Mouse (Mus musculus) liver, embryonic 16.5 days (tissue): ENCODE measurements around the gene Bin2. TPM values are rescaled to one million over a fixed set of nuclear protein-coding genes. Genes with fewer than 3 reads are reported as not detected.

Experiments used
- ATAC-seq: fragments of 200-750 bp; cut with Nextera tagmentation; 2 replicates; pipeline ENCODE4 v1.8.0; 2017; ENCODE audit warnings: low read depth, mild to moderate bottlenecking, moderate number of reproducible peaks, moderate library complexity
- H3K27ac ChIP-seq: fragments of 300-500 bp; sonication (generic); 2 replicates; pipeline ENCODE4 v1.5.1; 2014; ENCODE audit warnings: mild to moderate bottlenecking, low read length
- H3K27me3 ChIP-seq: fragments of 300-500 bp; sonication (generic); 2 replicates; pipeline ENCODE4 v1.6.1; 2014; ENCODE audit warnings: low read depth, low read length, mixed read lengths; ENCODE audit not compliant: control insufficient read depth, insufficient read depth
- H3K36me3 ChIP-seq: fragments of 300-500 bp; sonication (generic); 2 replicates; pipeline ENCODE4 v1.6.1; 2014; ENCODE audit warnings: mild to moderate bottlenecking; ENCODE audit not compliant: control insufficient read depth, insufficient read depth
- H3K4me1 ChIP-seq: fragments of 300-500 bp; sonication (generic); 2 replicates; pipeline ENCODE4 v1.6.1; 2014; ENCODE audit warnings: low read depth, low read length, mixed read lengths; ENCODE audit not compliant: control insufficient read depth
- H3K4me2 ChIP-seq: fragments of 300-500 bp; sonication (generic); 2 replicates; pipeline ENCODE4 v1.6.1; 2014; ENCODE audit warnings: low read depth, low read length, mixed read lengths
- H3K4me3 ChIP-seq: fragments of 300-500 bp; sonication (generic); 2 replicates; pipeline ENCODE4 v1.5.1; 2014; ENCODE audit warnings: low read depth, mild to moderate bottlenecking, low read length
- H3K9ac ChIP-seq: fragments of 300-500 bp; sonication (generic); 2 replicates; pipeline ENCODE4 v1.6.1; 2014; ENCODE audit warnings: low read depth, low read length
- H3K9me3 ChIP-seq: fragments of 300-500 bp; sonication (generic); replicated peaks from 2 replicates; pipeline ENCODE4 v1.6.1; 2016; ENCODE audit warnings: low read length; ENCODE audit not compliant: control insufficient read depth
- WGBS: fragments of 180-500 bp; shearing (Covaris S2); extraction: QIAGEN DNeasy Blood & Tissue Kit; methylation state at CpG from one replicate; pipeline ENCODE4 v1.1.7; 2014; ENCODE audit not compliant: insufficient replicate concordance; 5-methylcytosine and 5-hydroxymethylcytosine counted together
- polyA plus RNA-seq: library from polyadenylated mRNA; unstranded; fragments of >200 nt; fragmentation: Nextera tagmentation; extraction: Ambion mirVana; gene quantifications from 2 replicates; pipeline ENCODE4 v1.2.1, GENCODE M21; 2015

The Bin2 gene
- polyA plus RNA-seq: 18.0 and 20.6 TPM in 2 replicates

DNA sequence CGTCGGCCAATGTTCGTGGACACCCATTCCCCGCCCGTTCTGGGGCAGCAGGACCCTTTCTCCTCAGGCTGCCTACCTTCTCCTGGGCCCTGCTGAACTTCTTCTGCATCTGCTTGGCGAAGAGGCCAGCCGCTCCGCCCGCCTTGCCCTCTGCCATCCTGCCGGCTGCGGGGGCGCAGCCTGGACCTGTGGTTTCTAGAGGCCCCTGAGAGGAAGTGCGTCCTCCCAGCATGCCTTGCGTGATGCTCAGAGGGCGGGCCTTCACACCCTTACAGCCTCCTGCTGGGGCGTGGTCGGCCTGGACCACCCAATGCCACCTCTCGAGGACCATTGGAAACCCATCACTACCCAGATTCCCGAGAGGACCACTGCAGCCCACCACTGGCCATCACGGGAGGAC, at the start of gene Bin2:
Gene Bin2 (minus strand): TSS at position 217 of the 400 bp plus-strand sequence.
- Histone ChIP-seq H3K4me1 (peaks cover 26% of the 10 kb centered on the region), H3K4me2 (peak within 1 kb of the TSS; percentile 71), H3K9ac (peak within 1 kb of the TSS; percentile 64), H3K9me3 (no peaks in the 10 kb centered on the region), H3K36me3 (no peaks in the 10 kb centered on the region), H3K4me3 (peak within 1 kb of the TSS; percentile 67), H3K27me3 (no peaks in the 10 kb centered on the region), H3K27ac (peak within 1 kb of the TSS; percentile 53)
- peak; percentile 63 for ATAC-seq
- WGBS: 18% methylated on average over 20 of the region's 20 CpGs

DNA sequence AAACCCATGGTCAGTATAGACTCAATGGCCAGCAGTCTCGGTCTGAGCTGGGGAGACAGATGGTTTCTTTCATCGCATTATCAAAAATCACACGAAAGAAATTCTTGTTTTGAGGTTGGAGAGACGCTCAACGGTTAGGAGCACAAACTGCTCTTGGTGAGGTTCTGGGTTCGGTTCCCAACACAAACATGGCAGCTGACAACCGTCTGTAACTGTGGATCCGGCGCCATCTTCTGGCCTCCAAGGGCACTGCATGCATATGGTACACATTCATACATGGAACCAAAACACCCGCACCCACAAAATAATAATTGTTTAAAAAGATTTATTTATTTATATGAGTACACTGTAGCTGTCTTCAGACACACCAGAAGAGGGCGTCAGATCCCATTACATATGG, 49.2 kb upstream of the Bin2 start:
- no peak for ATAC-seq
- Histone ChIP-seq H3K27me3 (no peaks in the 10 kb centered on the region; the same call in none of the 2 replicates), H3K27ac (no peak overlapping the region), H3K9ac (no peak overlapping the region), H3K4me3 (no peak overlapping the region), H3K9me3 (no peaks in the 10 kb centered on the region), H3K36me3 (no peaks in the 10 kb centered on the region), H3K4me2 (no peak overlapping the region), H3K4me1 (no peaks in the 10 kb centered on the region)
- WGBS: 74% methylated on average over 11 of the region's 11 CpGs

DNA sequence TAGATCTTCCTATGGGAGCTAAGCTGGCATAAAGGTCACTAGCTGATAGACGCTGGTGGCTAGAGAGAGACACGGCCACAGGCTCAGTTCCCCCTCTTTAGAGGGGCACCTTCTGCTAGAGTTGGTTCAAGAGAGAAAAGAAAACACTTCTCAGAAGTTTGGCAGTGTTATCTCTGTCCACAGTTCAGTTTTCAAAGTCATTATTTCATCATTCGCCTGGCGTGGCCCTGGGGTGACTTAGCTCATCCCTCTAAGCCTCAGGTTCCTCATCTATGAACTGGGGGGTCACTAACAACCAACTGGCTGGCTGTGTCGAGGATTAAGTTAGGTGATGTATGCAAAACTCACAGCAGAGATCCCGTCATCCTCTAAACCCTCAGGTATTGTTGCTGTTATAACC, 48.6 kb upstream of the Bin2 start:
- H3K4me1 ChIP-seq: no peaks in the 10 kb centered on the region
- no peak overlapping the region for H3K4me3 ChIP-seq
- ATAC-seq: no peak
- no peak overlapping the region for H3K9ac ChIP-seq
- no peaks in the 10 kb centered on the region for H3K9me3 ChIP-seq
- 34% methylated on average over 6 of the region's 6 CpGs for WGBS
- no peaks in the 10 kb centered on the region for H3K36me3 ChIP-seq
- H3K27ac ChIP-seq: no peak overlapping the region
- H3K4me2 ChIP-seq: no peak overlapping the region
- H3K27me3 ChIP-seq: no peaks in the 10 kb centered on the region; the same call in 1 of the 2 replicates

DNA sequence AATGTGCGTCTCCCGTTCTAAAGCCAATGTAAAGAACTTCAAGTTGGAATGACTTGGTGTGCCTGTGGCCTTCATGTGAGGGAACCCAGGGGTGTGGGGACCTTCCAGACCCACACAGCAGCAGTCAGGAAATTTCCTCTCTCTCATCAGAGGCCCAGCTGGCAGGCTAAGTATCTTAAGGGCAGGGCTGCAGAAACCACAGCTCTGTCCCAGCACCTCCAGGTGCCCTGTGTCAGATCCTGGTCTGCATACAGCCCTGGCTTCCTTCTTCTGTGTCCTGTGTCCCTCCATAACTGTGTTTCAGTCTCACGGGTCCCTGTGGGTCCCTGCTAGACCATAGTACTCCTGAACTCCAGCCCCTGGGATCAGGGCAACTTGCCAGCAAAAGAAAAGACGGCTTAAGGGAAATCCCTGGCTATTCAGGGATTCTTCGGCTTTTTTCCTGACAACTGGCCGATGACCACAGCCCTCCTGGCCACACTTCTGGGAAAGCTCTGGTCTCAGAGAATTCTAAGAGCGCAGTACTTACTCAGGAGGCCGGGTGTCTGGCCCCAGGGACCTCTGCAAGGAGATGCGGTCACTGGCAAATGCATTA, 46.1 kb upstream of the Bin2 start:
- H3K4me2 ChIP-seq: no peak overlapping the region
- no peak overlapping the region for H3K4me3 ChIP-seq
- ATAC-seq: no peak
- H3K27ac ChIP-seq: no peak overlapping the region
- H3K9ac ChIP-seq: no peak overlapping the region
- H3K27me3 ChIP-seq: no peaks in the 10 kb centered on the region
- H3K36me3 ChIP-seq: no peaks in the 10 kb centered on the region
- no peaks in the 10 kb centered on the region for H3K9me3 ChIP-seq
- no peaks in the 10 kb centered on the region for H3K4me1 ChIP-seq
- 71% methylated on average over 9 of the region's 9 CpGs for WGBS

DNA sequence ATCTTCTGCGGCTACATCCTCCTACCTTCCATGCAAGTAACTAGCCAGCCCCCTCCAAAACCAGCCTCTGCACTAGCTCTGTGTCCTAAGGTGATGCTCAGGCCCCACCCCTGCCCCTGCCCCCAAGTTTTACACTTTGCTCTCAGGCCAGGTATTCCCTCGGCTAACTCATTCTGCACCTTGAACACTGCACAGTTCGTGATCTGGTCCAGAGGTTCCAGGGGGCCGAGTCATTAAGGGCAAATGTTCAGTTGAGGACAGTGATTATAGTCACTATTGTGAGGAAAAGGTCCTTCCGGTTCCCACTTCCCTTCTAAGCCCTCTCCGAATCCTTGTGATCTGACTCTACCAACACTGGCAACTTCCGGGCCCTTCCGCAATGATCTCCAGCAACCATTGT, 45.1 kb upstream of the Bin2 start:
- H3K36me3 ChIP-seq: no peaks in the 10 kb centered on the region
- ATAC-seq: no peak
- H3K9ac ChIP-seq: no peak overlapping the region
- no peaks in the 10 kb centered on the region for H3K4me1 ChIP-seq
- no peak overlapping the region for H3K4me2 ChIP-seq
- H3K27me3 ChIP-seq: no peaks in the 10 kb centered on the region
- no peak overlapping the region for H3K4me3 ChIP-seq
- 68% methylated on average over 8 of the region's 8 CpGs for WGBS
- no peaks in the 10 kb centered on the region for H3K9me3 ChIP-seq
- H3K27ac ChIP-seq: no peak overlapping the region

DNA sequence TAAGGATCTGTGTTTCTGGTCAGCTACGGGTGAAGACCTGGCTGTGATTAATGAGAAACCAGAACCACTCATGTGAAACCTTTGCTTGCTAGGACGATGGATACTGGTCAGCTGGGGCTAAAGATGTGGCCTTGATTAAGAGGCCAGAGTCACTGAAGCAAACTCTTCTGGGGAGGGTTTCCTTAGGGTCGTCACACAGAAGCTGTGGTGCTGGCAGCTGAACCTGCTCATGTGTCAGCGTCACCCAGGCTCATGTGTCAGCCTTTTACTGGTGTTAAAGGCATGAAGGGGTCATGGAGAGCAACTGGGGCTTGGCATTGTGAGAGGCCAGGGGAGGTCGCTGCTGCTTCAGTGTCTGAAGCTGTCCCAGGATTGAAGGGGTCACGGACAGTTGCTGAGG, 41.5 kb upstream of the Bin2 start:
- whole genome bisulfite sequencing: 61% methylated on average over 6 of the region's 6 CpGs
- Histone ChIP-seq H3K9me3 (no peaks in the 10 kb centered on the region), H3K36me3 (no peaks in the 10 kb centered on the region), H3K4me3 (no peak overlapping the region), H3K9ac (no peak overlapping the region), H3K27ac (no peak overlapping the region), H3K4me1 (no peaks in the 10 kb centered on the region), H3K4me2 (no peak overlapping the region), H3K27me3 (no peaks in the 10 kb centered on the region)
- ATAC-seq: no peak

DNA sequence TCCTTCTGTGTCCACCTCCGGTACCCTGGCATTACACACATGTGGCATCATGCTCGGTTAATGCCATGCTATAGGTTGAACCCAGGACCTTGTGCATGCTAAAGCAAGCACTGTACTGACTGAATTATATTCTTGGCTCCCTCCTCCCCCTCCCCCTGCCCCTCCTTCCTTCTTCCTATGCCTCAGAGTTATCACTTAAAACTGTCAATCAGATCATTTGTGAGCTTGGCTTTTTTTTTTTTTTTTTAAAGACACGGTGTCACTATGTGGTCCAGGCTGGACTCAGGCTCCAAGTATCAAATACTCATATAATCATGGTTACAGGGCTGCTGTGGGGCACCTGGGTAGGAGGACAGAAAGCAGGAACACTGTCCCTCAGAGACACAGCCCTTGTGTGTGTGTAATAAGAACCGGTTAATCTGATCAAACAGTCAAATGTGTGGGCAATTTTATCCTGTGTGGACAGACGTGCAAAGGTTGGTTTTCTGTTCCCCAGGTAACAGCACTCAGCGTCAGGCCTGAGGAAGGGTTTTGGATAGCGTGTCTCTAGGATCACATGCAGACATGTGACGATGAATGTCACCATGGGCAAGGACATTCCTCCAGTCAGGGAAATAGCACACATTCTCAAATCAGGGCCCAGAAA, 39.2 kb upstream of the Bin2 start:
- Histone ChIP-seq H3K27me3 (peaks cover 5% of the 10 kb centered on the region; the same call in 1 of the 2 replicates), H3K9me3 (no peaks in the 10 kb centered on the region), H3K9ac (no peak overlapping the region), H3K4me3 (no peak overlapping the region), H3K4me1 (no peaks in the 10 kb centered on the region), H3K27ac (no peak overlapping the region), H3K36me3 (no peaks in the 10 kb centered on the region), H3K4me2 (no peak overlapping the region)
- WGBS: 33% methylated on average over 8 of the region's 8 CpGs
- ATAC-seq: no peak

DNA sequence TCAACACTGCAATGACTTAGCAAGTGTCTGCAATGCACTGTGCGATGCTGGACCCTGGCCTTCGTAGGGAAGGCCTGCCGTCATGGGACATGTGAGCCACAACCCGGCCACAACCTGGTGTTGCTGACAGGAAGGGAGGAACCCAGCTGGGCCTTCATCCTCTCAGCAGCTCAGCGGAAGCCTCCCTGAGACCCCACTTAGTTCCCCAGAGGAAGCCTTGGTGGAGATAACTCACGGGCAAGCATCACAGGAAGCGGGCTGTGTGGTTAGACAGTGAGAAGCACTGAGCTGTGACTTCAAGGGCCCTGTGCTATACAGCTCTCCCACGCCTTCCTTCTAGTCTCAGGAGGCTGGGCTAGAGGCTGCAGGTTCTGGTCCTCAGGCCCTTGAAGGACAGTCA, 36.9 kb upstream of the Bin2 start:
- 17% methylated on average over 8 of the region's 8 CpGs for whole genome bisulfite sequencing
- no peak overlapping the region for H3K4me3 ChIP-seq
- H3K9ac ChIP-seq: no peak overlapping the region
- no peaks in the 10 kb centered on the region for H3K9me3 ChIP-seq
- H3K4me1 ChIP-seq: peaks cover 10% of the 10 kb centered on the region
- H3K27ac ChIP-seq: no peak overlapping the region
- H3K27me3 ChIP-seq: peaks cover 5% of the 10 kb centered on the region; the same call in 1 of the 2 replicates
- ATAC-seq: 0 out of 2 replicates have a peak, but pooled peaks have one; percentile 39
- no peaks in the 10 kb centered on the region for H3K36me3 ChIP-seq
- H3K4me2 ChIP-seq: no peak overlapping the region

DNA sequence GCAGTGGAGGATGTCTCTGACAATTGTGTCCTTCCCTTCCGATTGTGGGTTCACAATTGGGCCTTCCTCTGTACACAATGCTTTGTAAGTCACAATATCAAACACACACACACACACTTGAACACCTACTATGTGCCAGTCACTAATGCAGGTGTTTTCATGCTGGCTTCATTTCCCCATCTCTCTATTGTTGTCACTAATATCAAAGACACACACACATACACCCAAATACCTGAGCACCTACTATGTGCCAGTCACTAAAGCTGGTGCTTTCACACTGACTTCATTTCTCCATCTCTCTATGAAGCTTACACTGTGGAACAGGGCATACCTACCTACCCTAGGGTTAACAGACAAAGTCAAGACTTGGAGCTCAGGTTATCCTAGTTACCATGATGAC, 36.0 kb upstream of the Bin2 start:
- H3K36me3 ChIP-seq: no peaks in the 10 kb centered on the region
- no peak for ATAC-seq
- no peak overlapping the region for H3K27ac ChIP-seq
- no peak overlapping the region for H3K4me2 ChIP-seq
- peaks cover 18% of the 10 kb centered on the region for H3K4me1 ChIP-seq
- H3K4me3 ChIP-seq: no peak overlapping the region
- WGBS: 55% methylated on average over 1 of the region's 1 CpGs
- peaks cover 5% of the 10 kb centered on the region; the same call in 1 of the 2 replicates for H3K27me3 ChIP-seq
- no peak overlapping the region for H3K9ac ChIP-seq
- H3K9me3 ChIP-seq: no peaks in the 10 kb centered on the region
